Mouse (Mus musculus) E14TG2a.4 (cell line): ENCODE data around the gene Gna15.
A peak's percentile ranks its signal among the peaks of the same experiment; 100 is the strongest.

Experiments
- CTCF ChIP-seq: conservative IDR thresholded peaks from 2 replicates; pipeline ENCODE4 v1.5.1; 2014; ENCODE audit warnings: low read length
- NANOG ChIP-seq: IDR thresholded peaks from 2 replicates; pipeline ENCODE4 v1.6.1; 2014; ENCODE audit warnings: borderline replicate concordance, low read length, mixed read lengths

DNA sequence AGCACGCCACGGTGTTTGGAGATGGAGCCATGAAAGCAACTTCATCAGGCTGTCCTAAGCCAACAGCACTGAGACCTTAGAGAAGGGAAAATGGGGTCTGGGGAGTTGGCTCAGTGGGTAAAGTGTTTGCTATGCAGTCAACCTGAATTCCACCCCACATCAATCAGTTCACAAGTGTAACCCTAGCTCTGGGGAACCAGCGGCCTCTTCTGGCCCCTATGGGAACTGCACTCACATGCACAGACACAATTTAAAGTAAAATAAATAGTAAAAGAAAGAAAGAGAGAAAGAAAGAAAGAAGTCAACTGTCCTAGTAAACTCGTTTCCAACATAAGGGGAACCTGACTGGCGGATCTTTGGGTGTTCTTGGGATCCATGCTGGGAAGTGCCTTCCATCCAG, 10.2 kb downstream of the Gna15 start:
- TF ChIP-seq CTCF (peak; percentile 76), NANOG (no peak)
